Mouse (Mus musculus) spleen, embryonic (tissue): ENCODE results near the gene Dctn3.
"Not testable (repeated sequence)": the region's sequence is repeated elsewhere in the genome, so short reads cannot be mapped to it uniquely, and the experiment has no call there.

Experiments
- CTCF ChIA-PET: fragments of 350-600 bp; sonication (Branson Sonifier 250); formaldehyde crosslinking; loops from one replicate; lab custom pipeline; 2022; lab: Charles Lee

Dctn3 gene

GRCm38 (mm10) chr4:41699783-41700182, 23.2 kb downstream of the Dctn3 start, which contains the start of gene Il11ra1:
Gene Il11ra1, plus strand, starts transcription at chr4:41699989.
- CTCF ChIA-PET, result not testable (repeated sequence)

- CTCF ChIA-PET, result not testable (repeated sequence)
These were observed 24.5 kb downstream of the Dctn3 start for GRCm38 (mm10) chr4:41698421-41699016.

GRCm38 (mm10) chr4:41696930-41697841, 25.8 kb downstream of the Dctn3 start, which contains the start of gene Cntfr:
Gene Cntfr, minus strand, starts transcription at chr4:41697089.
- CTCF ChIA-PET, result not testable (repeated sequence)

GRCm38 (mm10) chr4:41696452-41696851, 26.5 kb downstream of the Dctn3 start:
- CTCF ChIA-PET, result not testable (repeated sequence)

- CTCF ChIA-PET, result not testable (repeated sequence)
These were observed 27.2 kb downstream of the Dctn3 start for GRCm38 (mm10) chr4:41695800-41696199.

- CTCF ChIA-PET, result not testable (repeated sequence)
These were observed 29.5 kb downstream of the Dctn3 start for GRCm38 (mm10) chr4:41693511-41693910.

- CTCF ChIA-PET, result not testable (repeated sequence)
These were observed 33.0 kb downstream of the Dctn3 start for GRCm38 (mm10) chr4:41690014-41690413.

- CTCF ChIA-PET, result not testable (repeated sequence)
These were observed 34.4 kb downstream of the Dctn3 start for GRCm38 (mm10) chr4:41688562-41688961.

GRCm38 (mm10) chr4:41685882-41686492, 37.0 kb downstream of the Dctn3 start:
- CTCF ChIA-PET, result not testable (repeated sequence)

GRCm38 (mm10) chr4:41684931-41685453, 38.0 kb downstream of the Dctn3 start:
- CTCF ChIA-PET, result not testable (repeated sequence)

GRCm38 (mm10) chr4:41684131-41684930, 38.6 kb downstream of the Dctn3 start:
- CTCF ChIA-PET, result not testable (repeated sequence)

GRCm38 (mm10) chr4:41683303-41683702, 39.7 kb downstream of the Dctn3 start:
- CTCF ChIA-PET, result not testable (repeated sequence)

GRCm38 (mm10) chr4:41682789-41683188, 40.2 kb downstream of the Dctn3 start:
- CTCF ChIA-PET, result no interaction called here

- CTCF ChIA-PET, result no interaction called here
These were observed 41.0 kb downstream of the Dctn3 start for GRCm38 (mm10) chr4:41681947-41682346.

GRCm38 (mm10) chr4:41681176-41681575, 41.8 kb downstream of the Dctn3 start:
- CTCF ChIA-PET, result no interaction called here

- CTCF ChIA-PET, result no interaction called here
These were observed 43.7 kb downstream of the Dctn3 start for GRCm38 (mm10) chr4:41679291-41679690.

GRCm38 (mm10) chr4:41678863-41679262, 44.1 kb downstream of the Dctn3 start:
- CTCF ChIA-PET, result no interaction called here

GRCm38 (mm10) chr4:41677006-41677629, 45.9 kb downstream of the Dctn3 start:
- CTCF ChIA-PET, result no interaction called here

- CTCF ChIA-PET, result no interaction called here
These were observed 46.5 kb downstream of the Dctn3 start for GRCm38 (mm10) chr4:41676248-41677005.

- CTCF ChIA-PET, result no interaction called here
These were observed 49.8 kb downstream of the Dctn3 start for GRCm38 (mm10) chr4:41673186-41673585.
